Mouse (Mus musculus) thymus, adult 2 months (tissue): ENCODE data around the gene Cd5. TPM values are rescaled to one million over a fixed set of nuclear protein-coding genes. Genes with fewer than 3 reads are reported as not detected.

Source experiments
- DNase-seq: peaks from one replicate; pipeline ENCODE4 v3.0.0; 2021
- H3K27ac ChIP-seq: fragments of 200-500 bp; 2 replicates; pipeline ENCODE4 v1.5.1; 2012; ENCODE audit warnings: low read length, control low read depth; ENCODE audit not compliant: control insufficient read depth, insufficient read depth
- H3K27me3 ChIP-seq: fragments of 200-500 bp; 2 replicates; pipeline ENCODE4 v1.6.1; 2012; ENCODE audit warnings: mild to moderate bottlenecking, low read length, moderate library complexity, mixed read lengths; ENCODE audit not compliant: control insufficient read depth, insufficient read depth
- H3K36me3 ChIP-seq: fragments of 200-500 bp; 2 replicates; pipeline ENCODE4 v1.6.1; 2012; ENCODE audit warnings: mild to moderate bottlenecking, low read length, moderate library complexity; ENCODE audit not compliant: control insufficient read depth, insufficient read depth
- H3K4me1 ChIP-seq: fragments of 200-500 bp; replicated peaks from 2 replicates; pipeline ENCODE4 v1.6.1; 2012; ENCODE audit warnings: low read length; ENCODE audit not compliant: control insufficient read depth, insufficient read depth
- H3K4me3 ChIP-seq: fragments of 200-500 bp; 2 replicates; pipeline ENCODE4 v1.5.1; 2012; ENCODE audit warnings: mild to moderate bottlenecking, low read length, control low read depth, moderate library complexity; ENCODE audit not compliant: control insufficient read depth, insufficient read depth
- CTCF ChIP-seq: fragments of 200-500 bp; IDR thresholded peaks from 2 replicates; pipeline ENCODE4 v1.5.1; 2012; ENCODE audit warnings: mild to moderate bottlenecking, control low read depth, low read length, moderate library complexity, borderline replicate concordance; ENCODE audit not compliant: control insufficient read depth, poor library complexity, insufficient read depth; ENCODE audit errors: extremely low read depth
- POLR2A ChIP-seq: fragments of 200-500 bp; IDR thresholded peaks from 2 replicates; pipeline ENCODE4 v1.6.1; 2012; ENCODE audit warnings: mild to moderate bottlenecking, low read length, control low read depth, moderate library complexity; ENCODE audit not compliant: control insufficient read depth, poor library complexity, insufficient read depth; ENCODE audit errors: extremely low read depth
- WGBS: fragments of 180-500 bp; shearing (Covaris S2); methylation state at CpG from one replicate; pipeline ENCODE4 v1.1.7; 2018; 5-methylcytosine and 5-hydroxymethylcytosine counted together
- polyA plus RNA-seq: library from polyadenylated mRNA; depleted of rRNA; stranded (reverse); fragments of >200 nt; gene quantifications from 2 replicates; pipeline ENCODE4 v1.2.3, GENCODE M21; 2012

The Cd5 gene
- polyA plus RNA-seq, 1 experiment, result 282 TPM

DNA sequence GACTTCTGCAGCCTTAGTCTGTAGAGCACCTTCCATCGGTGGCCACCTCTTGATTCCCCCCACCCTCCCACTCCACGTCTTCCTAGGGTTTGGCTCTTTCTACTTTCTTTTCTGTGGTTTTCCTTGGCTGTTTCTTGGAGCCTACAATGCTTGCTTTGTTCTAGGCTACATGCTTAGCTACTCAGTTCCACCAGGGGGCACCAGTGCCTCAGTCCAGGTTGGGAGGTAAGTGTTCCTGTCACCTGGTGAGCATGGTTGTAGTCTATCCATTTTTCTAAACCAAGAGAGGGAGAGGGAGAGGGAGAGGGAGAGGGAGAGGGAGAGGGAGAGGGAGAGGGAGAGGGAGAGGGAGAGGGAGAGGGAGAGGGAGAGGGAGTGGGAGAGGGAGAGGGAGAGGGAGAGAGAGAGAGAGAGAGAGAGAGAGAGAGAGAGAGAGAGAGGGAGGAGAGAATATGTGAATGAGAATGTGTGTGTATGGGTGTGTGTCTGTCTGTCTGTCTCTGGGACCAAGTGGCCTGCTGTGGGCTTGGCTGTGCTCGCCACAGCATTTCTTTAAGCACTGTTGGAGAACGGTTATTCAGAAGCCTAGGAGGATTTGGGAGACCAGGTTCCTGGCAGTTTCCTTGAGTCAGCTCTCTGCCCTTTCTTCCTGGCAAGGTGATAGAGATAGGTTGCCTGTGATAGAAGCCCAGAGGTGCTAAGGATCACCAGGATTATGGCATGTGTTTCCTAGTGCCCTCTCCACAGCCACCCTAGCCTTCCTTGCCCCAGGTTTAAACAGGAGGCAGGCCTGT is 23.9 kb downstream of the Cd5 start:
- WGBS, result 45% methylated on average over 4 of the region's 4 CpGs
- peak overlapping the region; percentile 27; the same call in 1 of the 2 replicates for H3K27ac ChIP-seq
- H3K4me1 ChIP-seq, result peaks cover 8% of the 10 kb centered on the region
- H3K36me3 ChIP-seq, result peaks cover 36% of the 10 kb centered on the region
- TF ChIP-seq POLR2A (no peak), CTCF (no peak)
- peak; percentile 85 for DNase-seq
- H3K4me3 ChIP-seq, result no peak overlapping the region
- H3K27me3 ChIP-seq, result no peaks in the 10 kb centered on the region

DNA sequence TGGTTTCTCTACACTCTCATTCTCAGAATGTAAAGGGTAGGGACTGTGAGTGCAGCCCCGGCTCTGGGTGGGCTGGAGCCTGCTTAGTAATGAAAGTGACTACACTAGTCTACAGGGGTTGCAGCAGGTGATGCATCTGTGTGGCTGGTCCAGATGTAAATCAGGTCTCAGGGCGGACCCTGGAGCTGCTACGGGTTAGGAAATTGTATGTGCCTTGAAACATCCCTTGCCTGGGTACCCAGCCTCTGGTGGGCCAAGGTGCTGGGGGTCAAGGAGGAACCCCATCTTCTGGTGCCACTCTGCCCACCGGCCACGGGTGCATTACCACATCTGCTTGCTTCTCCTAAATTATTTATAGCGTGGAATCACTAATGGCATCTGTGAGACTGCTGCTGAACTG is 24.6 kb downstream of the Cd5 start:
- Histone ChIP-seq H3K4me3 (no peak overlapping the region), H3K36me3 (peaks cover 30% of the 10 kb centered on the region), H3K4me1 (peaks cover 13% of the 10 kb centered on the region), H3K27ac (no peak overlapping the region), H3K27me3 (no peaks in the 10 kb centered on the region)
- WGBS, result 97% methylated on average over 6 of the region's 6 CpGs
- TF ChIP-seq CTCF (no peak), POLR2A (no peak)
- no peak for DNase-seq

DNA sequence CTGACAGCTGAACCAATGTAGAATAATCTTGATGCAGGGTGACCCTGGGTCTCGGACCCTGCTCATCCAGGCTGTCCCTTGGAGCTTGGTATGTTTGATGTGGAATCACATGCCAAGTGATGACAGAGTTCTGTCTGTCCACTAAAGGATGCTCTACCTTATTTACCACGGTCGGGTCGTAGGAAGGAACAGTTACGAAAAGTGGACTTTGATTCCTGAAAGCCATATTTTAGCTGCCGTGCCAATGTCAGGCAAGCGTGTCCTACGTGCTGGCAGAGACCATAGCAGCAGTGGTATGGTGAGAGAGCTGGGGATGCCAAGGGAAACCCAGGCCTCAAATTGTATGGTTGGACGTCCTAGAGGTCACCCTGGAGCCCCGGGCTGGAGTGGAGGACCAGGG is 25.3 kb downstream of the Cd5 start:
- H3K4me1 ChIP-seq, result peaks cover 13% of the 10 kb centered on the region
- H3K4me3 ChIP-seq, result no peak overlapping the region
- H3K27me3 ChIP-seq, result no peaks in the 10 kb centered on the region
- 98% methylated on average over 10 of the region's 10 CpGs for WGBS
- DNase-seq, result no peak
- H3K36me3 ChIP-seq, result peaks cover 24% of the 10 kb centered on the region
- no peak for TF ChIP-seq POLR2A
- no peak overlapping the region for H3K27ac ChIP-seq

DNA sequence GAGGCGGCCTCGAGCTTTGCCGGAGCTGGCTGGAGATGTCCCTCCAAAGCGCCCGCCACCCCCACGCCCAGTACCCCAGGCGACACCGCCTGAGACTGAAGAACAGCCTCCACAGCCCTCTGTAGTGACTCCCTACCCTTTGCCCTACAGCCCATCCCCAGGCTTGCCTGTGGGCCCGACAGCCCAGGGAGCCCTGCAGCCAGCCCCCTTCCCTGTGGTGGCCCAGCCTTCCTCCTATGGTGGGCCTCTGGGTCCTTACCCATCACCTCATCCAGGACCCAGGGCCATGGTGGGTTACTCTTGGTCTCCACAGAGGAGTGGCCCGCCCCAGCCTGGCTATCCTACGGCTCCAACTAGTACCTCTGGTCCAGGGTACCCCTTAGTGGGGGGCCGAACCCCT is 26.2 kb downstream of the Cd5 start:
- peaks cover 16% of the 10 kb centered on the region for H3K36me3 ChIP-seq
- H3K4me1 ChIP-seq, result peaks cover 13% of the 10 kb centered on the region
- H3K27ac ChIP-seq, result no peak overlapping the region
- H3K4me3 ChIP-seq, result no peak overlapping the region
- 92% methylated on average over 12 of the region's 12 CpGs for WGBS
- DNase-seq, result no peak
- H3K27me3 ChIP-seq, result no peaks in the 10 kb centered on the region
- TF ChIP-seq CTCF, result no peak
- TF ChIP-seq POLR2A, result no peak

DNA sequence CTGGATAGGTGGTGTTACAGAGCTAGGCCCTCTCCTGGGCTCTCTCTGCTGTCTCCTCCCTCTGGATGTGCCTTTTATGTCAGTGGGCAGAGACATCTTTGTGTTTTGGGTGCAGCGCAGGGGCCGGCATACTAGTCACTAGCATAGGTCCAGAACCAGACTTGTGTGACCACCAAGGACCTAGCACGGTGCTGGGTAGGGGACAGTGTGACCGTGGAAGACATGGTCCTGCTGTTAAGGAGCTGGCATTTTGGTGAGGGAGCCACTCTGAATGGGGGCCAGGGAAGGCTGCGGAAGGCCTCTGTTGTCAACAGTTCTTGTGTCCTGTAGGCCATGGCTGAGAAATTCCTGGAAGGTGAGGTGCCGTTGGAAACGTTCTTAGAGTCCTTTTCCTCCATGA is 26.6 kb downstream of the Cd5 start:
- 98% methylated on average over 7 of the region's 7 CpGs for WGBS
- TF ChIP-seq CTCF (no peak), POLR2A (no peak)
- no peak for DNase-seq
- Histone ChIP-seq H3K4me3 (no peak overlapping the region), H3K36me3 (peaks cover 16% of the 10 kb centered on the region), H3K4me1 (peaks cover 13% of the 10 kb centered on the region), H3K27me3 (no peaks in the 10 kb centered on the region), H3K27ac (no peak overlapping the region)

DNA sequence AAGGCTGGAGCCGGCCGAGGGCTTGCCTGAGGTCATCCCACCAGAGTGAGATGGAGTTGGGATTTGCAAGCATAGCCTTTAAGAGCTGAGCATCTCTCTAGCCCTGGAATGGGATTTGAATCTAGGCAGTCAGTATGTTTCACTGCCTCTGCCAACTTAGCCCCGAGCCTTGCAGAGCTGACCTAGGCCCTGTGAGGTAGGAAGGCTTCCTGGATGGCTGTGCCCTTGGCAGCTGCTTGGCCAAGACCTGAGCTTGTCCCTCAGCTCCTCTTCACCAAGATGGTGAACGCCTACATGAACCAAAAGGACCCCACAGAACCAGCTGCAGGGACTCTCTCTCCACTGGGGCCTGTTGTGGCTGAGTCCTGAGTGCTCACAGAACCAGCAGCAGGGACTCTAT is 28.1 kb downstream of the Cd5 start:
- H3K27me3 ChIP-seq, result no peaks in the 10 kb centered on the region
- peaks cover 16% of the 10 kb centered on the region for H3K36me3 ChIP-seq
- no peak overlapping the region for H3K4me3 ChIP-seq
- no peak overlapping the region for H3K27ac ChIP-seq
- TF ChIP-seq CTCF, result no peak
- TF ChIP-seq POLR2A, result no peak
- WGBS, result 100% methylated on average over 4 of the region's 4 CpGs
- no peak for DNase-seq
- H3K4me1 ChIP-seq, result peaks cover 13% of the 10 kb centered on the region
